Mouse (Mus musculus): ENCODE measurements around the gene Ccser1. TPM values are rescaled to one million over a fixed set of nuclear protein-coding genes. Genes with fewer than 3 reads are reported as not detected.
A peak's percentile ranks its signal among the peaks of the same experiment; 100 is the strongest.

Ccser1 gene
- polyA plus RNA-seq, 1 experiment from 2014 or later: 30.8 TPM

GRCm38 (mm10) chr6:61261381-61261780 is 81.3 kb downstream of the Ccser1 start:
- no peak overlapping the region for H3K4me3 ChIP-seq
- no peaks in the 10 kb centered on the region for H3K27me3 ChIP-seq
- H3K36me3 ChIP-seq: no peaks in the 10 kb centered on the region
- WGBS: 70% methylated on average over 3 of the region's 3 CpGs
- H3K27ac ChIP-seq (replicated peaks): no peak overlapping the region
- ATAC-seq (replicated peaks): no peak
- H3K4me2 ChIP-seq (replicated peaks): no peak overlapping the region
- H3K9me3 ChIP-seq: no peaks in the 10 kb centered on the region
- no peaks in the 10 kb centered on the region for H3K4me1 ChIP-seq
- no peak overlapping the region for H3K9ac ChIP-seq (replicated peaks)

DNA sequence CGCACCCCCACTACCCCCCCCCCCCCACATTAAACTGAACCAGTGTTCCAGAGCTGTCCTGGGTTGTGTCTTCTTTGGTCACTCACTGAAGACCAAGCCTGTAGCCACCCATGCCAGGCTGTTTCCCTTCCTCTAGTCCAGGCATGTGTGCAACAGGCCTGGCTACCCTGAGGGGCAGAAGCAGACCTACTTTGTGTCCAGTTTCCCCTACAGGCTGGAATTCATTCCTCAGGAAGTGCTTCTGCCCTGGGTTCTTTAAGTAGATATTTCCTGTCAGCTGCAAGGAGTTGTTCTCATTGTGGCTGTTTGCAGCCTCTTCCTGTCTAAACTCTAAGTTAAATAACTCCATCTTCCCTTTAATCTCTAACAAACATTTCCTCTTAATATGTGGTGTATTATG is 82.3 kb downstream of the Ccser1 start:
- Histone ChIP-seq H3K4me2 (replicated peaks) (no peak overlapping the region), H3K9me3 (no peaks in the 10 kb centered on the region), H3K27me3 (no peaks in the 10 kb centered on the region), H3K36me3 (no peaks in the 10 kb centered on the region), H3K4me1 (no peaks in the 10 kb centered on the region), H3K27ac (replicated peaks) (no peak overlapping the region), H3K9ac (replicated peaks) (no peak overlapping the region), H3K4me3 (no peak overlapping the region)
- no peak for ATAC-seq (replicated peaks)
- 89% methylated on average over 1 of the region's 1 CpGs for WGBS

DNA sequence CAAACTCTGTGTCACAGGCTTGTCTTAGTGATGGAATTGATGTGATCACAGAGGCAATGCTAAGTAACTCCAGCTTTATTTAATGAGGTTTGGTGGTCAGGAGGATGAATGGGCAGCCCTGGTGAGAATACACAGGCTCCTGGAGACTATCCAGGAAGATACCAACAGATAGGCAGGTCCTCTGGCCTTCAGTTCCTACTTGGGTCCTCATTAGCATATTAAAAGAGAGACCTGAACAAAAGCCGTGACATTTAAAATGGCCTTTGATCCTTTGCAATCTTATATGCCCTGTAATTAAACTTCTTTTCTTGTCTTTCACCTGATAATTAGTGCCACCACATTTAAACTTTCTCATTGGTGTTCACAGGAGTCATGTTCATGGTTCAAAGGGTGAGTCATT is 83.2 kb downstream of the Ccser1 start:
- no peak overlapping the region for H3K9ac ChIP-seq (replicated peaks)
- 0 out of 2 replicates have a peak, but pooled peaks have one; percentile 7 for ATAC-seq (replicated peaks)
- 12% methylated on average over 1 of the region's 1 CpGs for WGBS
- no peaks in the 10 kb centered on the region for H3K36me3 ChIP-seq
- no peak overlapping the region for H3K4me2 ChIP-seq (replicated peaks)
- no peak overlapping the region for H3K27ac ChIP-seq (replicated peaks)
- H3K9me3 ChIP-seq: no peaks in the 10 kb centered on the region
- no peak overlapping the region for H3K4me3 ChIP-seq
- H3K4me1 ChIP-seq: no peaks in the 10 kb centered on the region
- H3K27me3 ChIP-seq: no peaks in the 10 kb centered on the region

GRCm38 (mm10) chr6:61271033-61271432 is 90.9 kb downstream of the Ccser1 start:
- no peak overlapping the region for H3K27ac ChIP-seq (replicated peaks)
- H3K27me3 ChIP-seq: no peaks in the 10 kb centered on the region
- peaks cover 4% of the 10 kb centered on the region; the same call in 1 of the 2 replicates for H3K4me1 ChIP-seq
- H3K36me3 ChIP-seq: no peaks in the 10 kb centered on the region
- no peak overlapping the region for H3K9ac ChIP-seq (replicated peaks)
- no peak overlapping the region for H3K4me3 ChIP-seq
- no peaks in the 10 kb centered on the region for H3K9me3 ChIP-seq
- no peak overlapping the region for H3K4me2 ChIP-seq (replicated peaks)
- ATAC-seq (replicated peaks): peak; percentile 30; the same call in 1 of the 2 replicates
- WGBS: 63% methylated on average over 1 of the region's 2 CpGs

GRCm38 (mm10) chr6:61273430-61273829 is 93.3 kb downstream of the Ccser1 start:
- Histone ChIP-seq H3K4me1 (peaks cover 4% of the 10 kb centered on the region; the same call in 1 of the 2 replicates), H3K27me3 (no peaks in the 10 kb centered on the region), H3K9me3 (no peaks in the 10 kb centered on the region), H3K9ac (replicated peaks) (no peak overlapping the region), H3K4me2 (replicated peaks) (no peak overlapping the region), H3K27ac (replicated peaks) (no peak overlapping the region), H3K36me3 (no peaks in the 10 kb centered on the region), H3K4me3 (no peak overlapping the region)
- ATAC-seq (replicated peaks): no peak
- 54% methylated on average over 3 of the region's 3 CpGs for WGBS

GRCm38 (mm10) chr6:61279506-61279905 is 99.4 kb downstream of the Ccser1 start:
- Histone ChIP-seq H3K4me1 (no peaks in the 10 kb centered on the region), H3K27ac (replicated peaks) (no peak overlapping the region), H3K4me3 (no peak overlapping the region), H3K9me3 (no peaks in the 10 kb centered on the region), H3K9ac (replicated peaks) (no peak overlapping the region), H3K27me3 (no peaks in the 10 kb centered on the region), H3K36me3 (no peaks in the 10 kb centered on the region), H3K4me2 (replicated peaks) (no peak overlapping the region)
- 76% methylated on average over 7 of the region's 7 CpGs for WGBS
- no peak for ATAC-seq (replicated peaks)

GRCm38 (mm10) chr6:61292927-61293326 is 112.8 kb downstream of the Ccser1 start:
- H3K27me3 ChIP-seq: no peaks in the 10 kb centered on the region
- no peak for ATAC-seq (replicated peaks)
- H3K4me3 ChIP-seq: no peak overlapping the region
- 41% methylated on average over 3 of the region's 3 CpGs for whole genome bisulfite sequencing
- no peak overlapping the region for H3K9ac ChIP-seq (replicated peaks)
- no peaks in the 10 kb centered on the region for H3K9me3 ChIP-seq
- H3K4me1 ChIP-seq: peaks cover 16% of the 10 kb centered on the region
- H3K36me3 ChIP-seq: no peaks in the 10 kb centered on the region
- no peak overlapping the region for H3K27ac ChIP-seq (replicated peaks)
- no peak overlapping the region for H3K4me2 ChIP-seq (replicated peaks)

- WGBS: 42% methylated on average over 4 of the region's 4 CpGs
- Histone ChIP-seq H3K9me3 (no peaks in the 10 kb centered on the region), H3K9ac (replicated peaks) (no peak overlapping the region), H3K27me3 (no peaks in the 10 kb centered on the region), H3K4me3 (no peak overlapping the region), H3K27ac (replicated peaks) (peak overlapping the region; percentile 60), H3K4me2 (replicated peaks) (no peak overlapping the region; the same call in 1 of the 2 replicates), H3K36me3 (no peaks in the 10 kb centered on the region), H3K4me1 (peaks cover 24% of the 10 kb centered on the region)
- ATAC-seq (replicated peaks): no peak
Observed at GRCm38 (mm10) chr6:61295535-61295934, 115.4 kb downstream of the Ccser1 start.

DNA sequence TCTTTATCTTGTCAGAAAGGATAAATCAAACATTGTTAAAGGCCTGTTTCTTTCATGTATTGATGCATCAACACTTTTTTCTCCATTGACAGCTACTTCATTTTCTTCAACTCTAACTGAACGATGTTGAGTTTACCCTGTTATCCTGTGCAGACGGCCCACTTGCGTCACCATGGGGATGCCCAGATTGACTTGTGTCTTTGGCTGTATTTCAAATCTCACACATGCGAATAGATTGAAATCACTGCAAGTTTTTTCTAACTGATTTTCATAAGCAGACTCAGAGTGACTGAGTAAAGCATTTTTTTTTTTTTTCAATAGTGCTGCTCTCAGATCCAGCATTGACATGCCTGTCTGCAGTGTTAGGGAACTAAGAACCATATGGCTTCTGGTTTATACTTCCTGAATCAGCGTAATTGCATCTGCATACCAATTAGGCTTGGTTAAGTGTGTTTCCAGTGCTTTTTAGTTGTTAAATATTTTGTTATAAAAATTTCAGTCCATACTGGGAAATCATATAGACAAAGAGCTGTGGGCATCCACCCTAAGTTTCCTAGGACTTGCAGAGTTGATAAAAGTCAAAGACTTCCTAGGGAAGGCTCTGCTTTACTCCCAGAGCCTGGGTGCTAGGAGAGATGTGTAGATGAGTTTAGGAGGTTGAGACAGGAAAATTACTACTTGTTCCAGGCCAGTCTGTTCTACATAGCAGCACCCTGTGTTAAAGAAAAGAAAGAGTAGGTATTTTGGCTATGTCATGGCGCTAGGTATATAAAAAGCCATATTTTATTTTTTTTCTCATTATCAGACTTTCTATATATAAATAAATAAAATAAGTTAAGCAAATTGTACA is 116.3 kb downstream of the Ccser1 start:
- no peak overlapping the region for H3K4me2 ChIP-seq (replicated peaks)
- H3K36me3 ChIP-seq: no peaks in the 10 kb centered on the region
- H3K27me3 ChIP-seq: no peaks in the 10 kb centered on the region
- peaks cover 25% of the 10 kb centered on the region for H3K4me1 ChIP-seq
- 31% methylated on average over 6 of the region's 6 CpGs for WGBS
- no peak overlapping the region for H3K9ac ChIP-seq (replicated peaks)
- H3K4me3 ChIP-seq: no peak overlapping the region
- ATAC-seq (replicated peaks): peak; percentile 95
- no peaks in the 10 kb centered on the region for H3K9me3 ChIP-seq
- peak overlapping the region; percentile 60 for H3K27ac ChIP-seq (replicated peaks)

DNA sequence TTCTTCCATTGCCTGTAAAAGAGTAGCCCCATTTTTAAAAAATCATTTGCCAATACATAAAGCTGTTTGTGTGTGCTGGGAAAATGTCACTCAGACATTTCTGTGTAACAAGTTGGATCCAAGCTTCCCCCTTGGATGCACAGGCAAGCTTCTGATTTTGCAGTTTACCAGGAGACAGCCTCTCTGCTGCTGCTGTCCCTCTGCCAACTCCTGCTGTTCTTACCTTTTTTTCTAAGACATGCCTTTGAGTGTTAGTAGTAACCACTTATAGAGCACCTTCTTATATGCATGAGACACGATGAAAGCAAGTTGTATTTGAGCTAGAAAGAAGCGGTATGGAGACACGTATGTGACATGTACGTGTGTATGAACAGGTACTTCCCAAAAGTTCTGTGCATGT is 120.3 kb downstream of the Ccser1 start:
- Histone ChIP-seq H3K27me3 (no peaks in the 10 kb centered on the region), H3K4me1 (peaks cover 22% of the 10 kb centered on the region), H3K36me3 (no peaks in the 10 kb centered on the region), H3K4me3 (no peak overlapping the region), H3K9me3 (no peaks in the 10 kb centered on the region), H3K9ac (replicated peaks) (no peak overlapping the region), H3K27ac (replicated peaks) (no peak overlapping the region), H3K4me2 (replicated peaks) (no peak overlapping the region)
- no peak for ATAC-seq (replicated peaks)
- 85% methylated on average over 4 of the region's 4 CpGs for WGBS

DNA sequence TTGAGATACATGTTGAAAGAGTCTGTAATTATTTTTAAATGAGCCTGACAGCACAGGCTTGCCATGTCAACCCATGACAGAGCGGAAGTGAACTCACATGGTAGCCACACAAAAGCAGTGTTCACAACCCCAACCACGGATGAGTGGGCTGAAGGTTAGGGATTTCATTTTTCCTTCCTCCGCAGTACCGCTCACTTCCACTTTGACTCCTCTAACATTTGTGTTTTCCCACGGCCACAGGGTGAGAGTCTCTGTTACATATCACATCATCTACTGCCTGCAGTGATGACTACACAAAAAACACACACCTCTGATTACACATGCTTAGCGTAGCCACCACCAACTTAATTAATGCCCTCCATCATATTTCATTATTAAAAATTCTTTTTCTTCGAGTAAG is 120.9 kb downstream of the Ccser1 start:
- Histone ChIP-seq H3K4me3 (no peak overlapping the region), H3K9me3 (no peaks in the 10 kb centered on the region), H3K27me3 (no peaks in the 10 kb centered on the region), H3K4me2 (replicated peaks) (no peak overlapping the region), H3K27ac (replicated peaks) (no peak overlapping the region), H3K4me1 (peaks cover 17% of the 10 kb centered on the region), H3K9ac (replicated peaks) (no peak overlapping the region), H3K36me3 (no peaks in the 10 kb centered on the region)
- ATAC-seq (replicated peaks): no peak
- WGBS: 71% methylated on average over 7 of the region's 7 CpGs

GRCm38 (mm10) chr6:61301631-61302030 is 121.5 kb downstream of the Ccser1 start:
- no peaks in the 10 kb centered on the region for H3K9me3 ChIP-seq
- no peak overlapping the region for H3K9ac ChIP-seq (replicated peaks)
- no peaks in the 10 kb centered on the region for H3K36me3 ChIP-seq
- H3K4me2 ChIP-seq (replicated peaks): no peak overlapping the region
- no peak overlapping the region for H3K27ac ChIP-seq (replicated peaks)
- WGBS: 29% methylated on average over 2 of the region's 2 CpGs
- no peaks in the 10 kb centered on the region for H3K27me3 ChIP-seq
- ATAC-seq (replicated peaks): no peak
- H3K4me3 ChIP-seq: no peak overlapping the region
- peaks cover 11% of the 10 kb centered on the region for H3K4me1 ChIP-seq

Data from forebrain, embryonic 15.5 days (tissue).